Mouse (Mus musculus): ENCODE data around the gene Meiob. TPM values are rescaled to one million over a fixed set of nuclear protein-coding genes. Genes with fewer than 3 reads are reported as not detected.

Gene Meiob
- polyA plus RNA-seq, 1 experiment = 4.7 TPM

DNA sequence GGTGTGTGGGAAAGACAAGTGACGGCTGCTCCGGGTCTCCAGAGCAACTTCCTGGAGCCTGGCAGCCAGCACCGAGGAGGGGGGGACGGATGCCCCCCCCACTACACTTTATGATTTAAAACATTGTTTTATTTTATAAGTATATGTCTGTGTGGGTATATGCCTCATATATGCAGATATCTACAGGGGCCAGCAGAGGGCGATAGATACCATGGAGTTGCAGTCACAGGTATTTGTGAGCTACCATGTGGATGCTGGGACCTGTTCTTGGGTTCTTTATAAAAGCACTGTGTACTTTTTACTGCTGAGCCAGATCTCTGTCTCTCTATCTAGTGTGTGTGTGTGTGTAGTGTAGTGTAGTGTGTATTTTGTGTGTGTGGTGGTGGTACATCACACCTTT is 30.8 kb upstream of the Meiob start:
- H3K27me3 ChIP-seq (ENCODE audit: control insufficient read depth, insufficient read depth, low read length) = no peaks in the 10 kb centered on the region
- no peak overlapping the region for H3K27ac ChIP-seq (ENCODE audit: control insufficient read depth, insufficient read depth, low read depth, low read length)
- no peaks in the 10 kb centered on the region for H3K36me3 ChIP-seq (ENCODE audit: control insufficient read depth, insufficient read depth, low read length)
- H3K4me3 ChIP-seq (ENCODE audit: control insufficient read depth, low read depth, low read length) = no peak overlapping the region
- H3K4me1 ChIP-seq (ENCODE audit: control insufficient read depth, insufficient read depth, low read length) = no peaks in the 10 kb centered on the region
- TF ChIP-seq CTCF (IDR thresholded peaks at IDR 0.05; ENCODE audit: control insufficient read depth, insufficient read depth, insufficient replicate concordance, low read depth, low read length) (no peak), POLR2A (IDR thresholded peaks at IDR 0.05; ENCODE audit: control insufficient read depth, low read depth, low read length) (no peak)

GRCm38 (mm10) chr17:24775173-24775572 is 28.9 kb upstream of the Meiob start:
- Histone ChIP-seq H3K27ac (ENCODE audit: control insufficient read depth, insufficient read depth, low read depth, low read length) (no peak overlapping the region), H3K4me3 (ENCODE audit: control insufficient read depth, low read depth, low read length) (no peak overlapping the region), H3K4me1 (ENCODE audit: control insufficient read depth, insufficient read depth, low read length) (no peaks in the 10 kb centered on the region), H3K27me3 (ENCODE audit: control insufficient read depth, insufficient read depth, low read length) (no peaks in the 10 kb centered on the region), H3K36me3 (ENCODE audit: control insufficient read depth, insufficient read depth, low read length) (no peaks in the 10 kb centered on the region)
- TF ChIP-seq POLR2A (IDR thresholded peaks at IDR 0.05; ENCODE audit: control insufficient read depth, low read depth, low read length) = no peak
- TF ChIP-seq CTCF (IDR thresholded peaks at IDR 0.05; ENCODE audit: control insufficient read depth, insufficient read depth, insufficient replicate concordance, low read depth, low read length) = no peak

GRCm38 (mm10) chr17:24777073-24777472 is 27.0 kb upstream of the Meiob start:
- TF ChIP-seq POLR2A (IDR thresholded peaks at IDR 0.05; ENCODE audit: control insufficient read depth, low read depth, low read length) (no peak), CTCF (IDR thresholded peaks at IDR 0.05; ENCODE audit: control insufficient read depth, insufficient read depth, insufficient replicate concordance, low read depth, low read length) (no peak)
- no peaks in the 10 kb centered on the region for H3K4me1 ChIP-seq (ENCODE audit: control insufficient read depth, insufficient read depth, low read length)
- H3K27ac ChIP-seq (ENCODE audit: control insufficient read depth, insufficient read depth, low read depth, low read length) = no peak overlapping the region
- H3K27me3 ChIP-seq (ENCODE audit: control insufficient read depth, insufficient read depth, low read length) = no peaks in the 10 kb centered on the region
- H3K36me3 ChIP-seq (ENCODE audit: control insufficient read depth, insufficient read depth, low read length) = no peaks in the 10 kb centered on the region
- no peak overlapping the region for H3K4me3 ChIP-seq (ENCODE audit: control insufficient read depth, low read depth, low read length)

DNA sequence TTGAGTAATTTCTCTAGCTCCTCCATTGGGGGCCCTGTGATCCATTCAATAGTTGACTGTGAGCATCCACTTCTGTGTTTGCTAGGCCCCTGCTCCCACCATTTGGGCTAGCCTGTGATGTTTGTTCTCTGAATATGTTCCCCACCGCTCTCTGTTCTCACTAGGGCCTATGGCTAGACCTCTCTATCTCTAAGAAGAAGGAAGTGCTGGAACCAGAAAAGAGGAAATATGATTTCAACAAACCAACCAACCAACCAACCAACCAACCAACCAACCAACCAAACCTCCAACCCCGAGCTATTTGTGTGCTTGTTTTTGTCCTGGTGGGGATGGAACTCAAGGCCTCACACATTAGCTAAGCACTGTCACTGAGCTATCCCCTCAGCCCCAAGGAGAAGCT is 23.3 kb upstream of the Meiob start:
- Histone ChIP-seq H3K27ac (ENCODE audit: control insufficient read depth, insufficient read depth, low read depth, low read length) (no peak overlapping the region), H3K4me1 (ENCODE audit: control insufficient read depth, insufficient read depth, low read length) (no peaks in the 10 kb centered on the region), H3K4me3 (ENCODE audit: control insufficient read depth, low read depth, low read length) (no peak overlapping the region), H3K36me3 (ENCODE audit: control insufficient read depth, insufficient read depth, low read length) (no peaks in the 10 kb centered on the region), H3K27me3 (ENCODE audit: control insufficient read depth, insufficient read depth, low read length) (no peaks in the 10 kb centered on the region)
- TF ChIP-seq CTCF (IDR thresholded peaks at IDR 0.05; ENCODE audit: control insufficient read depth, insufficient read depth, insufficient replicate concordance, low read depth, low read length) (no peak), POLR2A (IDR thresholded peaks at IDR 0.05; ENCODE audit: control insufficient read depth, low read depth, low read length) (no peak)

DNA sequence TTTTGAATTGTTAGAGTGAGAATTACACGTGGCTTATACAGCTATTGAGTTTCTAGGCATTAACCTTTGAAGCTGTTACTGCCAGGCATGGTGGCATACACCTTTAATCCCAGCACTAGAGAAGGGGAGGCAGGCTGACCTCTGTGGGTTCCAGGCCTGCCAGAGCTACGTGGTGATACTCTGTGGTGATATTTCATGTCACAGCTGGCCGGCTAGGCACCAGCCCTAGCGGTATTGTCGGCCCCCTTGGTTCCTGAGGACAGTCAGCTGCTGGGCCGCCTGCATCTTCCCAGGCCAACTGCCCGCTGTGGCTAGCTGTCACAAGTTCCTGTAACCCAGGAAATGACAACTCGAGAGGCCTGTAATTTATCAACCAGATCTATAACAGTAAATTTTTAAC is 11.9 kb upstream of the Meiob start:
- no peaks in the 10 kb centered on the region for H3K36me3 ChIP-seq (ENCODE audit: control insufficient read depth, insufficient read depth, low read length)
- H3K27me3 ChIP-seq (ENCODE audit: control insufficient read depth, insufficient read depth, low read length) = no peaks in the 10 kb centered on the region
- no peaks in the 10 kb centered on the region for H3K4me1 ChIP-seq (ENCODE audit: control insufficient read depth, insufficient read depth, low read length)
- no peak overlapping the region for H3K27ac ChIP-seq (ENCODE audit: control insufficient read depth, insufficient read depth, low read depth, low read length)
- no peak overlapping the region for H3K4me3 ChIP-seq (ENCODE audit: control insufficient read depth, low read depth, low read length)
- TF ChIP-seq CTCF (IDR thresholded peaks at IDR 0.05; ENCODE audit: control insufficient read depth, insufficient read depth, insufficient replicate concordance, low read depth, low read length) (no peak), POLR2A (IDR thresholded peaks at IDR 0.05; ENCODE audit: control insufficient read depth, low read depth, low read length) (no peak)

DNA sequence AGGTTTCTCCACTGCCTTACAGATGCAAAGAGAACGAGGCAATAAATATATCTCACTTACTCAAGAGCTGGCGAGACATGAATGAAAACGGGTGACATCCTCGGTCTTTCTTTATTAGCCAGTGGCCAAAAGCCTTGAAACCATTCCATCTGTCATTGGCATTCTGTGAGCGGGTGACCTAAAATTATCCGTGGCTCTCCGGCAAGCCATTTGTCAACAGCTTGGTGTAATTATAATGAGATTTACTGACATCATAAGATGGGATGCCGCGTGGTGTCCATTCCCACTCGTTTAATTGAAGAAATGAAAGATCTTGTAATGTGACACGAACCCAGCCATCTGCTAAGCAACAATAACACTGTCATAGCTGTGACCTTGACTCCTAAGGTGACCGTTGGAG is 9.3 kb upstream of the Meiob start:
- Histone ChIP-seq H3K4me1 (ENCODE audit: control insufficient read depth, insufficient read depth, low read length) (no peaks in the 10 kb centered on the region), H3K4me3 (ENCODE audit: control insufficient read depth, low read depth, low read length) (no peak overlapping the region), H3K36me3 (ENCODE audit: control insufficient read depth, insufficient read depth, low read length) (no peaks in the 10 kb centered on the region), H3K27me3 (ENCODE audit: control insufficient read depth, insufficient read depth, low read length) (no peaks in the 10 kb centered on the region), H3K27ac (ENCODE audit: control insufficient read depth, insufficient read depth, low read depth, low read length) (no peak overlapping the region)
- TF ChIP-seq POLR2A (IDR thresholded peaks at IDR 0.05; ENCODE audit: control insufficient read depth, low read depth, low read length) (no peak), CTCF (IDR thresholded peaks at IDR 0.05; ENCODE audit: control insufficient read depth, insufficient read depth, insufficient replicate concordance, low read depth, low read length) (no peak)

GRCm38 (mm10) chr17:24796969-24797368 is 7.1 kb upstream of the Meiob start:
- no peaks in the 10 kb centered on the region for H3K36me3 ChIP-seq (ENCODE audit: control insufficient read depth, insufficient read depth, low read length)
- no peak for TF ChIP-seq CTCF (IDR thresholded peaks at IDR 0.05; ENCODE audit: control insufficient read depth, insufficient read depth, insufficient replicate concordance, low read depth, low read length)
- TF ChIP-seq POLR2A (IDR thresholded peaks at IDR 0.05; ENCODE audit: control insufficient read depth, low read depth, low read length) = no peak
- no peak overlapping the region for H3K4me3 ChIP-seq (ENCODE audit: control insufficient read depth, low read depth, low read length)
- H3K4me1 ChIP-seq (ENCODE audit: control insufficient read depth, insufficient read depth, low read length) = no peaks in the 10 kb centered on the region
- H3K27me3 ChIP-seq (ENCODE audit: control insufficient read depth, insufficient read depth, low read length) = no peaks in the 10 kb centered on the region
- H3K27ac ChIP-seq (ENCODE audit: control insufficient read depth, insufficient read depth, low read depth, low read length) = no peak overlapping the region

DNA sequence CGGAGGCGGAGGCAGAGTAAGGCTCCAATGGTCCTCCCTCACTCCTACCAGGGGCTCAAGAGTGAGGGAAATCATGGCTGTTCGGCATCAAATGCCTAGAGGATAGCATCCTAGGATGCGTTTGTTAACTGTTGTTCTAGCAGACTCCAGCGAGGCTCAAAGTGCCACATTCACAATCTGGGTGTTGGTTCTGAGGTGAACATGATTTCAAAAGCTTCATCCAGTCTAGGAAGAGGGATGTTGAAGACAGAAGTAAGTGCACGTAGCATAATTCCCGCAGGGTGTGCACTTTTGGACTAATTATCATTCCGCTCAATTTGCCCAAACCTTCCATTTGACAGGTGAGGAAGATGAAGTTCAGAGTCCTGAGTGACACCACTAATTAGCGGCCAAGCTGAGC is 5.9 kb upstream of the Meiob start:
- Histone ChIP-seq H3K27ac (ENCODE audit: control insufficient read depth, insufficient read depth, low read depth, low read length) (no peak overlapping the region), H3K36me3 (ENCODE audit: control insufficient read depth, insufficient read depth, low read length) (no peaks in the 10 kb centered on the region), H3K4me1 (ENCODE audit: control insufficient read depth, insufficient read depth, low read length) (no peaks in the 10 kb centered on the region), H3K4me3 (ENCODE audit: control insufficient read depth, low read depth, low read length) (no peak overlapping the region), H3K27me3 (ENCODE audit: control insufficient read depth, insufficient read depth, low read length) (no peaks in the 10 kb centered on the region)
- no peak for TF ChIP-seq CTCF (IDR thresholded peaks at IDR 0.05; ENCODE audit: control insufficient read depth, insufficient read depth, insufficient replicate concordance, low read depth, low read length)
- no peak for TF ChIP-seq POLR2A (IDR thresholded peaks at IDR 0.05; ENCODE audit: control insufficient read depth, low read depth, low read length)
